ENCODE assay signal across 13 mouse cellular contexts in the genomic region with DNA sequence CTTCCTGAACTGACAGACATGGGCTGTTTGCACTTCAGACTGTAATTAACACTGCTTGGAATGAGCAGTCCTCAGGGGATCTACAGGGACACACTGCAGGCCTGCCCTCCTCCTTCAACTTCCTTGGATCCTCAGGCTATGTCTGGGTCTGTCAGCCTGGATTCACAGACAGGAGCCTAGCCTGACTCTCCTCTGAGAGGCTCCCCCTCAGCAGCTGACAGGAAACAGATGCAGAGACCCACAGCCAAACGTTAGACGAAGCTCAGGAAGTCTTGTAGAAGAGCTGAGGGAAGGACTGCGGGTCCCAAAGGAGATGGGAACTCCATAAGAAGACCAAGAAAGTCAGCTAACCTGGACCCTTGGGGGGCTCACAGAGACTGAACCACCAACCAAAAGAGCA. TPM values are rescaled to one million over a fixed set of nuclear protein-coding genes. Genes with fewer than 3 reads are reported as not detected.
DNase-seq lines count a peak whose midpoint lies in the region; ATAC-seq lines count a peak whose summit lies in the region.
"Had no signal": no experiment of that assay in that cellular context is flagged by ENCODE, and none has a peak within 500 bp of the region (broad histone marks: within the 10 kb centered on the region; RNA-seq: fewer than 3 reads in every experiment).

No protein-coding gene starts in this region.

- H3K4me1 ChIP-seq in limb, embryonic 10.5 days = peaks cover 34% of the 10 kb centered on the region
- H3K4me1 ChIP-seq: hindbrain, embryonic 12.5 days had no signal

- H3K27ac ChIP-seq in limb, embryonic 10.5 days = peak overlapping the region; percentile 28
- H3K27ac ChIP-seq: hindbrain, embryonic 12.5 days; macrophage had no signal

- H3K27me3 ChIP-seq in limb, embryonic 10.5 days (ENCODE audit: low read depth, poor library complexity, severe bottlenecking) = no peaks in the 10 kb centered on the region
- H3K27me3 ChIP-seq: hindbrain, embryonic 12.5 days had no signal

- H3K9me3 ChIP-seq in limb, embryonic 10.5 days (replicated peaks) = no peaks in the 10 kb centered on the region
- H3K9me3 ChIP-seq: hindbrain, embryonic 12.5 days had no signal

- peak; percentile 36 for DNase-seq in kidney, postnatal 14 days
- no peak for DNase-seq in kidney, postnatal 25 days
- DNase-seq in MN1 (ENCODE audit: low spot score) = peak; percentile 50
- no peak for DNase-seq in limb, embryonic 10.5 days (ENCODE audit: low spot score)
- no peak for DNase-seq in testis, postnatal 14 days (ENCODE audit: low spot score)
- DNase-seq in ovary, adult 18-20 months (ENCODE audit: low spot score) = no peak
- DNase-seq: cerebellum, adult 8-10 months had no signal

- WGBS in limb, embryonic 10.5 days = 39% methylated on average over 3 of the region's 3 CpGs

- peak; percentile 55 for ATAC-seq in common myeloid progenitor, adult 5-6 weeks (replicated peaks; ENCODE audit: low read depth, poor library complexity, severe bottlenecking)

- H3K4me3 ChIP-seq in limb, embryonic 10.5 days = no peak overlapping the region
- H3K4me3 ChIP-seq: erythroblast, embryonic 14.5 days; hindbrain, embryonic 12.5 days had no signal

- peaks cover 6% of the 10 kb centered on the region for H3K36me3 ChIP-seq in limb, embryonic 10.5 days

RNA-seq across cellular contexts. Expression of a gene that starts 54.2 kb away (rescaled TPM):
- total RNA-seq in common myeloid progenitor, adult 5-6 weeks (2017) = not detected in 2 replicates
- not detected in 2 replicates for polyA plus RNA-seq in limb, embryonic 10.5 days (2016; fragmentation: Nextera tagmentation; extraction: Ambion mirVana)
- total RNA-seq: monocyte, adult 5-6 weeks had no signal
- polyA plus RNA-seq: erythroblast, embryonic 14.5 days; hindbrain, embryonic 12.5 days; limb, embryonic 11.5 days; macrophage had no signal

Comparison
In these comparisons a context has a peak if more than half of its experiments do, and no peak if none do; other contexts are left out.
1. DNase-seq: peak in kidney, postnatal 14 days (single experiment) and MN1 (single experiment); none in kidney, postnatal 25 days (0 of 2), limb, embryonic 10.5 days (single experiment), testis, postnatal 14 days (single experiment) and ovary, adult 18-20 months (single experiment).